Mouse (Mus musculus) thymus, postnatal 4 days (tissue): Measurements from ENCODE around the gene Polr3c.
"Not testable (repeated sequence)": the region's sequence is repeated elsewhere in the genome, so short reads cannot be mapped to it uniquely, and the experiment has no call there.

ENCODE experiments used
- DNase-seq: peaks from one replicate; pipeline ENCODE4 v3.0.0; 2021

Gene Polr3c

DNA sequence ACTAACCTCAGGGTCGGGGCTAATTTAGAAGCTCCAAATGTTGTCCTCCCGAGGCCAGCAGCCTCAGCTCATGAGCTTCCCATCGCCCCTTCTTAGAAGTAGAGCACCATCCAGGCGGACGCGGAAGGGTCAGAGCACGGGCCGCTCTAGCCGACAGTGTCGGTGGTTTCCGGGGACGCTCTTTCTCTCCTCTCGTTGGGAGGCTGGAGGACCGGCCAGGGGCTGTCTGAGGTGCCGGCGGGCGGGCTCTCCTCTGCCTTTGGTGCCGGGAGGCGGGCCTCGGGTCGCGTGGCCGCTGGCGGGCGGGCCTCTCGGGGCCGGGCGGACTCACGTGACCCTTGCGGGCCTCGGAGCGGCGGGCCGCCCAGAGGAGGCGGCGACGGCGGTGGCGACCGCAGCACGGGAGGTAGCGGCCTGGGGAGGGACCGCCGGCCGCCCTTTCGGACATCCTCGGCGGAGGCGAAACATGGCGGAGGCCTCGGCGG is at the start of gene Polr3c, which contains the start of gene Rnf115:
Gene Polr3c, minus strand, starts transcription at position 286 of the 485 bp plus-strand sequence.
Gene Rnf115, plus strand, starts transcription at position 322 of the 485 bp plus-strand sequence.
- peak; percentile 84 for DNase-seq

DNA sequence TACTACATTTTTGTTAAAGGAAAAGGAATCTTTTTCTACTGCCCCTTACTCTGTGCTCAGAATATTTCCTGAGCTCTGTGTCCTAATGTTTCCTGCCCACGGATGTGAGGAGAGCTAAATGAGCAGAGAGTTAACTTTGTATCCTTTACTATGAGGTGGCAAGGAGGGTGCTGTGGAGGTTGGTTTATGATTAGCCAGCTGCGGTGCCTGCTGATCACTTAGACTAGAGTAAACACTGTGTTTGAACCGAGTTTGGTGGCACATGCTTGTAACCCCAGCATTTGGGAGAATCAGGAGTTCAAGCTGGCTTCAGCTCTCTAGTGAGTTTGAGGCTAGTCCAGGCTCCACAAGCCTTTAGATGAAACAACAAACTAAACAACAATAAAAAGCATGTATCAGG is 49.7 kb upstream of the Polr3c start:
- DNase-seq: no peak

DNA sequence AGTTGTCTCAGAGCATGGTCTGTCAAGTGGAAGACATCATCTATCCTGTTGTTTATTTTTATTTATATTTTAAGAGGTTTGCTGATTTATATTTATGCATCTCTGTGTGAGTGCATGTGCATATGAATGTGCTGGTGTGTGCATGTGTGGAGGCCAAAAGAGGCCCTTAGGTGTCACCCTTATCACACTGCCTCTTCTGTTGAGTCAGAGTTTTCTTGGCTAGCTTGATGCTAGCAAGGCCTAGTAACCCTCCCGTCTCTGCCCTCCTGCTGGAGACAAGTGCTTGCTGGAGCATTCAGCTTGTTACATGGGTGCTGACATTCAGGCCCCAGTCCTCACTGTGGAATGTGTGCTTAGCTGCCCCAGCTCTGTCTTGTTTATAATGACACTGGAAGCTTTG is 45.5 kb upstream of the Polr3c start:
- no peak for DNase-seq

- no peak for DNase-seq
Measured at GRCm38 (mm10) chr3:96769971-96770370, 42.5 kb upstream of the Polr3c start.

DNA sequence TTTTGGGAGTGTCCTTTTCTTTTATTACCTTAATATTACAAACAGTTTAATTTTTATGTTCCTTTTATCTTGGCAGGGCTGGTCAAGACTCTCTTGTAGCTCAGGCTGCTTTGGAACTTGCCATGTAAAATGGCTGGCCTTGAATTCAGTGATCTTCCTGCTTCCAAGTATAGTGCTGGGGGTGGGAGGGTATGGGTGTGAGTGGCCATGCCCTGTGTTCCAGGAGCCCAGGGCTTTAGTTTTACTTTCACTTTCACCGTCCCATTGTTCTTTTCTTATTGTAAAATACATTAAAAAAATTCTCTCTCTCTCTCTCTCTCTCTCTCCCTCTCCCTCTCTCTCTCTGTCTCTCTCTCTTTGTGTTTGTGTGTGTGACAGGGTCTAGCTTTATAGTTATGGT is 37.1 kb upstream of the Polr3c start:
- DNase-seq: no peak

- no peak for DNase-seq
Measured at GRCm38 (mm10) chr3:96759695-96760094, 32.3 kb upstream of the Polr3c start.

DNA sequence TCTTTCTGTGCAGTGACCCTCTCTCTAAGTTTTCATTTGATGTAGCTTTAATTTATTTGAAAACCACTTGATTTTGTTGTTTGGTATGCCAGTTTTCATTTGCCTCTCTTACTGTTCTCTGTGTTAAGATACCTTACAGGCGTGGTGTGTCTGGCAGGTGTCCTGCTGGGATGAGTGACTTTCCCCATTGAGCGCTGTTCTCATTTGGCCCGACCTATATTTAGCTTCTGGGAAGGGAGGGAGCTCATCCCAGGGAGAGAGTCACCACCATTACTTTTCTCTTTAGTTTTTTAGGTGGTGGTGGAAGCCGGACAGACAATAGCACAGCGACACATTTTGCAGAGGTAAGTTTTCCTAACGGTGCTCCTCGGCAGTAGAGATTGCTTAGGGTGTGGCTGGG is 30.3 kb upstream of the Polr3c start:
- no peak for DNase-seq

- no peak for DNase-seq
Measured at GRCm38 (mm10) chr3:96755935-96756334, 28.5 kb upstream of the Polr3c start.

DNA sequence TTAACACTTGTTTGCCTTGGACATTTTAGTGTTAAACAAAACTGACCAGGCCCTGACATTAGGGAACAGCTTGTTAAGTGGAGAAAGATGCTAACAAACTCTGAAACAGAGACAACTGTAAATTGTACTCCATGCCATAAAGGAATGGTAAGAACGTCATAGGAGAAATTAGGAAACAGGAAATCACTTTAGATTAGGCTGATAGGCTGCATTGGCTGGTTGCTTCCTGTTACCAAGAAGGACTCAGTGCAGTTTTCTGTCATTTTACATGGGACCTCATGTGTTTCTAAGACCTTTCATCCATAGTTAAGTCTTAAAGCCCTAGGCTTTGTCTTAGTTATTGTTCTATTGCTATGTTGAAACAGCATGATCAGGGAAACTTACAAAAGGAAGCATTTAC is 19.4 kb upstream of the Polr3c start:
- DNase-seq: no peak

DNA sequence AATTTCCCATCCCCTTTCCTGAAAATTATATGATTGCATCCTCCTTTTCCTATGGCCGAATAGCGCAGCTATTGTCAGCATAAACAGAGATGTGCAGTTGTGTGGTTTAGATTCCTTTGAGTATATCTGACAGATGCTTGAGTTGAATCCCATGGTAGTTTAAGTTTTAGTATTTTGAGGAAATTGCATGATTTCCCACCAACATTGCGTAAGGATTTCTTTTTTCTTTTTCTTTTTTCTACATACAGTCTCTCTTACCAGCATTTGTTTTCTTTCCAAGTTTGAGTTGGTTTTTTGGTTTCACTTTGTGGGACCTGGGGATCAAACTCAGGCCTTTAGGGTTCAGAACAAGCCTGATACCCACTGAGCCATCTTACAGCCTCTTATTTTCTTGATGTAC is 16.9 kb upstream of the Polr3c start:
- no peak for DNase-seq

GRCm38 (mm10) chr3:96740279-96740678 is 12.9 kb upstream of the Polr3c start:
- DNase-seq: not testable (repeated sequence)

- no peak for DNase-seq
Measured at GRCm38 (mm10) chr3:96737995-96738394, 10.6 kb upstream of the Polr3c start.

GRCm38 (mm10) chr3:96737013-96737740 is 9.7 kb upstream of the Polr3c start:
- no peak for DNase-seq

GRCm38 (mm10) chr3:96735200-96735599 is 7.8 kb upstream of the Polr3c start:
- DNase-seq: no peak

DNA sequence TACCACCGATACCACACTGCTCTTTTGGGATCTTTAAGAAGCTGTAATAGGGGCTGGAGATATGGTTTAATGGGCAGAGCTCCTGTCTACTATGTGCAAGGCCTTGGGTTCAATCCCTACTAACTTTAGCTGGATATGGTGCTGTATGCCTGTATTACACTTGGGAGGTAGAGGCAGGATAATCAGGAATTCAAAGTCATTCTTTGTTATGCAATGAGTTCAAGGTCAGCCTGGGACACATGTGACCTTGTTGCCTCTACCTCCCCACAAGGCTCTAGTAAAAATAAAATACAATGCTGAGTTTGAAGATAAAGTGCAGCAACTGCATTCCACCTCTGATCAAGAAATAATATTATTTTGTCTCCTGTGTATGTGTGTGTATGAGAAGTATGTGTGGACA is 6.6 kb upstream of the Polr3c start:
- DNase-seq: no peak

GRCm38 (mm10) chr3:96730785-96731184 is 3.4 kb upstream of the Polr3c start:
- no peak for DNase-seq

DNA sequence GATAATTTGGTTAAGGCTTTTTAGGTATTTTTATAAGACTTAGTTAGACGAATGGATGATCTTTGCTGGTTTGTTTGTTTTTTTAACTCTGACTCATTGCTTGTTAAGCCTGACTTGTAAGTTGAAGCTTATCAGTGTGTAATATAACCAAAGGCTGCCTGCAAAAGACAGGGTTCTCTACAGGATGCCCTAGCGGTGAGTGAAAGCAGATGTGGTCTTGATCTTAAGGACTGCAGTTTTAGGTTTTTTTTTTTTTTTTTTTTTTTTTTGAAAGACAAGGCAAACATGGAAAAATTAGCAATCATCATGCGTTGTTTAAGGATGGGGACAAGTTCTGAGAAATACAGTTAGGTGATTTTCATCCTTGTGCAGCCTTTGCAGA is 2.0 kb upstream of the Polr3c start:
- DNase-seq: no peak

GRCm38 (mm10) chr3:96728634-96729402 is 1.4 kb upstream of the Polr3c start:
- no peak for DNase-seq

GRCm38 (mm10) chr3:96727828-96728633 is 603 bp upstream of the Polr3c start:
- DNase-seq: no peak

DNA sequence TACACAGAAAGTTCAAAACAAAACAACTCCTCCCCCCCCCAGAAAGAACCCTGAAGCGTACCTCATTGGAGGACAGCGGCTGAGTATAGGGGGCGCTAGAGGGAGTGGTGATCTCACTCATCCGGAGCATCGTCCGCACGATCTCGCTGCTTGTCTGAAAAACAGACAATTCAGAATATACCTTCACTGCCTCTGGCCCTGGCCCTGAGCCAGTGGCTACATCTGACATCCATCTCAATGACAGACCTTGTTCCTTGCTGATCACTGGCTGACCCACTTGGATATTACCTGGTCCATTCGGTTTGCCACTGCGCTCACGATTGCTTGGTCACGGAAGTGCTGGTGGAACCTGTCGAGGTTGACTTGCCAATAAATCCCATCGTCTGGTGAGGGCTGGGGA is 8.3 kb downstream of the Polr3c start:
- DNase-seq: peak; percentile 73

DNA sequence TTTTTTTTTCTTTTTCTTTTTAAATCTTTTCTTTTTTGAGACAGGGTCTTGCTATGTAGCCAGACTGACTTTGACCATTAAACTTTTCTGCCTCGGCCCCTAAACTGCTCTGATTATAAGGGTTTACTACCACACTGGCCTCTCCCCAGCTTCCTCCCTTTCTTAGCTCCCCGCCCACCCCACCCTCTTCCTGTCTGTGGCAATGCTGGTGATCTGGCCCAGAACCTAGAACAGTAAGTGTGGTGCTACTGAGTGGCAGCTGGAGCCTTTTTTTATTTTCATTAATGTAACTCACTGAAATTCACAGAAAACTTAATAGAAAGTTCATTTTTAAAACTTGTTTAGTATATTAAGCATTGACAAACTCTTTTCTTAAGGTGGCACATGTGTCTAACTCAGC is 11.6 kb downstream of the Polr3c start:
- DNase-seq: no peak

GRCm38 (mm10) chr3:96714286-96714685 is 13.1 kb downstream of the Polr3c start:
- DNase-seq: no peak

DNA sequence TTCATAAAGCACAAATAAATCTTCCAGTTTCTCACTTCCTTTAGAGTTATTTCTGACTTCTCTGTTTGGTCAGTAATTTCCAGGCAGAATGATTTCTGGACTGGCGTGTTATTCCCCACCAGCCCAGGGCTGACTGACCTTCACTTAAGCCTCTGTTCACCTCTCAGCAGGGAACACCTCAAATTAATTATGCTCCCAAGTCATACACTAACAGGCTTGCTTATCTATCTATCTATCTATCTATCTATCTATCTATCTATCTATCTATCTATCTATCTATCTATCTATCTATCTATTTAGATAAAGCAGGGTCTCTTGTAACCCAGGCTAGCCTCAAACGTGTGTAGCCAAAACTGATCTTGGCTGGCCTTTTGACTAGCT is 18.8 kb downstream of the Polr3c start:
- no peak for DNase-seq
